34 mouse cellular contexts compared by ENCODE assay signal in genomic region chr11:53285885-53286284, GRCm38 (mm10).
"Had no signal": no experiment of that assay in that cellular context is flagged by ENCODE, and none has a peak within 500 bp of the region (broad histone marks: within the 10 kb centered on the region; RNA-seq: fewer than 3 reads in every experiment).

No protein-coding gene starts in this region.

- H3K4me3 ChIP-seq: heart, embryonic 12.5 days; heart, embryonic 13.5 days; heart, embryonic 15.5 days; hindbrain, embryonic 10.5 days; hindbrain, embryonic 12.5 days; hindbrain, embryonic 13.5 days; hindbrain, embryonic 15.5 days; intestine, embryonic 15.5 days; kidney, embryonic 15.5 days; layer of hippocampus, adult 2 months; left cerebral cortex, adult 2 months had no signal

- H3K9me3 ChIP-seq: heart, embryonic 12.5 days; heart, embryonic 13.5 days; heart, embryonic 15.5 days; hindbrain, embryonic 10.5 days; hindbrain, embryonic 12.5 days; hindbrain, embryonic 13.5 days; hindbrain, embryonic 15.5 days; intestine, embryonic 15.5 days; kidney, embryonic 15.5 days had no signal

- H3K27ac ChIP-seq: heart, embryonic 13.5 days; heart, embryonic 15.5 days; hindbrain, embryonic 10.5 days; hindbrain, embryonic 12.5 days; hindbrain, embryonic 13.5 days; hindbrain, embryonic 14.5 days; hindbrain, embryonic 15.5 days; hindbrain, postnatal 0 days; intestine, embryonic 15.5 days; kidney, embryonic 15.5 days; kidney, postnatal 0 days; layer of hippocampus, adult 2 months; left cerebral cortex, adult 2 months had no signal

- H3K4me1 ChIP-seq: heart, embryonic 12.5 days; heart, embryonic 15.5 days; hindbrain, embryonic 10.5 days; hindbrain, embryonic 12.5 days; hindbrain, embryonic 13.5 days; hindbrain, embryonic 15.5 days; intestine, embryonic 15.5 days; kidney, embryonic 15.5 days had no signal

- DNase-seq: heart, postnatal 10 days; heart, postnatal 14 days; heart, postnatal 36 days; heart, postnatal 4 days; kidney, adult 11 months; kidney, adult 18-20 months; kidney, adult 2 months; kidney, adult 8-10 months; kidney, adult 9 months; kidney, postnatal 10 days; kidney, postnatal 14 days; kidney, postnatal 25 days; kidney, postnatal 36 days; kidney, postnatal 4 days; layer of hippocampus, adult 9-11 months; layer of hippocampus, postnatal 36 days had no signal

- H3K9ac ChIP-seq: heart, embryonic 12.5 days; heart, embryonic 13.5 days; heart, embryonic 15.5 days; hindbrain, embryonic 12.5 days; hindbrain, embryonic 13.5 days; hindbrain, embryonic 14.5 days; hindbrain, embryonic 15.5 days; intestine, embryonic 15.5 days; kidney, embryonic 15.5 days had no signal

- H3K27me3 ChIP-seq: heart, embryonic 12.5 days; heart, embryonic 13.5 days; heart, embryonic 15.5 days; hindbrain, embryonic 12.5 days; hindbrain, embryonic 13.5 days; hindbrain, embryonic 15.5 days; intestine, embryonic 15.5 days; kidney, embryonic 15.5 days had no signal

- ATAC-seq: hindbrain, embryonic 16.5 days; hindbrain, postnatal 0 days; inflammation-experienced regulatory T-cells, adult 6 months; intestine, embryonic 15.5 days; intestine, embryonic 16.5 days; intestine, postnatal 0 days had no signal

- H3K4me2 ChIP-seq: heart, embryonic 12.5 days; heart, embryonic 13.5 days; heart, embryonic 15.5 days; hindbrain, embryonic 12.5 days; hindbrain, embryonic 13.5 days; hindbrain, embryonic 14.5 days; hindbrain, embryonic 15.5 days; intestine, embryonic 15.5 days; kidney, embryonic 15.5 days had no signal
